Mouse (Mus musculus): Measurements from ENCODE around the gene Hacd3. TPM values are rescaled to one million over a fixed set of nuclear protein-coding genes. Genes with fewer than 3 reads are reported as not detected.

Gene Hacd3
- 22.8 and 27.1 TPM in 2 replicates for polyA plus RNA-seq (2012; rRNA removed)

DNA sequence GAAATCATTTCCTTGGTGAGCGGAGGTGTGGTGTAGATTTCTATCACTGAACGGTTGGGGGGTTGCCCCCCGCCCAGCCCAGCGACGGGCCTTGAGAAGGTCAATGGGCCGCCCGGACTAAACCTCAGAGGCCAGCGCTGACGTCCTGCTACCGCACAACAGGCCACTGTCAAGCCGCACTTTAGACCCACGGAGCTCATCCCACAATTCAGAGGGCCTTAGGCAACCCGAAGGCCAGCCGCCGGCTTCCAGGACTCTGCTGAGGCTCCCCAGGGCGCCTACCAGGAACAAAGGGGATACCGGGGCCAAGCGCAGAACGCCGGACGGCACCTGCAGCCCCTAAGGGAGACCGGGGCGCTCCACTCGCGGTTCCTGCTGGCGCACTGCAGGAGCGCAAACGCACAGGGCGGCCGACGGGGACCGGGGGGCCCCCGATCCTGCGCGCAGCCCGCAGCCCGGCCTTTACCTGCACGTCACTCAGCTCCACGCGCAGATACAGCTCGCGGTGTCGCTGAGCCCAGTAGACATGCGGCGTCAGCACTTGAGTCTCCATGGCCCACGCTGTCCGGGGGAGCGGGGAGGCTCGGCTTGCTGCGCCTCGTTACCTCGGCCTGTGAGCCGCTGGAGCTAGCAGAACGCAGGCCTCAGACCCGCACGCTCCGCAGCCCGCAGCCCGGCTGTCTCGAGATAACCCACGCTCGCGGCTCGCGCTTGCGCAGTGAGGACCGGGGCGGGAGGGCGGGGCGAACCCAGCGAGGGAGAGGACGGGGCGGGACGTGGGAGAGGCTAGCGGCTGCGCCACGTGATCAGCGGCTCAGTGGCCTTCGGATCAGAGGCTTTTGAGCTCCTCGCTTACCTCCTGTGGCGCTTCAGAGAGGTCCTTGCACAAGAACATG is at the start of gene Hacd3:
TSS of gene Hacd3 (minus strand) at position 703 of the 896 bp plus-strand sequence.

DNA sequence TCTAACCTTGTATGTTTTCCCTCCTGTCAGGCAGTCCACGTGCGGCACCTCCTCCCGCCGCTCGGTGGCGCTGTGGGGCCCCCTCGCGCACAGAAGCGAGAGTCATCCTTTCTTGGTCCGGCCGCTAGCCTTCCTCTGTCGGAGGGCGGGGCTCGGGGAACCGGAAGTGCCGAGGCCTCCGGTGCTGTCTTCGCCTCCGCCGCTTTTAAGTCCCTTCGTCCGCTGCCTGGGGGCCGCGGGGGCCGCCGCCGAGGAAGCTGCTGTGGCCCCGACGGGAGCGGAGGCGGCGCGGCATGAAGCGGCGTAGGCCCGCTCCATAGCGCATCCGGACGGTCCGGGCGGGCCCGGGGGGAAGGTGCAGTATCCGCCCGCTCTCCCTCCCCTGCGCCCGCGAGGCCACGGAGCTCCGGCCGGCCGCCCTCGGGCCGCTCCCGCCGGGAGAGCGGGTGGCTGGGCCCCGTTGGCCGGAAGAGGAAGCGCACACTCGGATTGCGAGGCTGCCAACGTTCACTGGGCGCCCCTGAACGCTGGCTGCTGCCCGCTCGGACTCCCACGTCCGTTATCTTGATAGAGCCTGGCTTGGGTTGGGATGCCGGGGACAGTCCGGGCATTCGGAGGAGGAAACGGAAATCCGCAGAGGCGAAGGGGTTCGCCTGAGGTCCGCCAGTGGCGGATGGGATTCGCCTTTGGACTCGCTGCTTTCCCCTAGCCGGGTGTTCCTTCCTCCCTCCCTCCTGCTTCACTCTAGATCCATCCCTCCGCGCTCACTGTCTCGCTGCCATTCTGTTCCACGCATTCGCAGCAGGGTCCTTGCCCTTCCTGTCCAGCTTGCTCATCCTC is 11.0 kb upstream of the Hacd3 start, which contains the start of gene Dpp8:
TSS of gene Dpp8 (plus strand) at position 146 of the 840 bp plus-strand sequence.

GRCm38 (mm10) chr9:64960117-64960977 is 61.1 kb downstream of the Hacd3 start, which contains the start of gene Ints14:
Gene Ints14, plus strand, starts transcription at chr9:64960905.

GRCm38 (mm10) chr9:64951161-64951657 is 70.3 kb downstream of the Hacd3 start, which contains the start of gene Slc24a1:
Gene Slc24a1, minus strand, starts transcription at chr9:64951607.

Other genes with a start within 250 kb of the Hacd3 start
- 34.4 and 40.4 TPM in 2 replicates for gene Dennd4a, start 210.4 kb downstream of the Hacd3 start, polyA plus RNA-seq (2012; rRNA removed)
- 0.03 TPM in 2 replicates for gene Slc24a1, start 70.1 kb downstream of the Hacd3 start, polyA plus RNA-seq (2012; rRNA removed)
- 14.2 and 17.2 TPM in 2 replicates for gene Ints14, start 60.8 kb downstream of the Hacd3 start, polyA plus RNA-seq (2012; rRNA removed)
- 16.6 and 21.3 TPM in 2 replicates for gene Dpp8, start 10.7 kb upstream of the Hacd3 start, polyA plus RNA-seq (2012; rRNA removed)
- gene Igdcc4, start 79.8 kb upstream of the Hacd3 start, polyA plus RNA-seq (2012; rRNA removed), result 4.3 and 4.6 TPM in 2 replicates
- gene Igdcc3, start 119.5 kb upstream of the Hacd3 start, polyA plus RNA-seq (2012; rRNA removed), result 0.07 and 0.08 TPM in 2 replicates
- 4.0 and 5.9 TPM in 2 replicates for gene Parp16, start 173.7 kb upstream of the Hacd3 start, polyA plus RNA-seq (2012; rRNA removed)
- 0.01 and 0.02 TPM in 2 replicates for gene Cilp, start 243.5 kb upstream of the Hacd3 start, polyA plus RNA-seq (2012; rRNA removed)